Mouse (Mus musculus) hindbrain, postnatal 0 days (tissue): ENCODE results near the gene Macrod2. TPM values are rescaled to one million over a fixed set of nuclear protein-coding genes. Genes with fewer than 3 reads are reported as not detected.
A peak's percentile ranks its signal among the peaks of the same experiment; 100 is the strongest.

ENCODE experiments used
- ATAC-seq: fragments of 200-750 bp; cut with Nextera tagmentation; 2 replicates; pipeline ENCODE4 v1.8.0; 2017; ENCODE audit warnings: mild to moderate bottlenecking, moderate TSS enrichment, moderate library complexity
- DNase-seq: peaks from one replicate; pipeline ENCODE4 v3.0.0-alpha.2; 2015; ENCODE audit warnings: low spot score
- H3K27ac ChIP-seq: fragments of 300-500 bp; sonication (generic); 2 replicates; pipeline ENCODE4 v1.5.1; 2014; ENCODE audit warnings: mild to moderate bottlenecking
- H3K27me3 ChIP-seq: fragments of 300-500 bp; sonication (generic); 2 replicates; pipeline ENCODE4 v1.6.1; 2014; ENCODE audit warnings: low read length, mixed read lengths; ENCODE audit not compliant: insufficient read depth
- H3K36me3 ChIP-seq: fragments of 300-500 bp; sonication (generic); 2 replicates; pipeline ENCODE4 v1.6.1; 2014; ENCODE audit warnings: low read length, mixed read lengths; ENCODE audit not compliant: insufficient read depth
- H3K4me1 ChIP-seq: fragments of 300-500 bp; sonication (generic); 2 replicates; pipeline ENCODE4 v1.6.1; 2014; ENCODE audit warnings: antibody characterized with exemption, low read length, mixed read lengths; ENCODE audit not compliant: insufficient read depth
- H3K4me2 ChIP-seq: fragments of 300-500 bp; sonication (generic); 2 replicates; pipeline ENCODE4 v1.6.1; 2014; ENCODE audit warnings: low read depth, mild to moderate bottlenecking, low read length, moderate library complexity, mixed read lengths
- H3K4me3 ChIP-seq: fragments of 300-500 bp; sonication (generic); 2 replicates; pipeline ENCODE4 v1.5.1; 2014; ENCODE audit warnings: low read length
- H3K9ac ChIP-seq: fragments of 300-500 bp; sonication (generic); replicated peaks from 2 replicates; pipeline ENCODE4 v1.6.1; 2014; ENCODE audit warnings: mild to moderate bottlenecking, low read length, moderate library complexity, mixed read lengths
- H3K9me3 ChIP-seq: fragments of 300-500 bp; sonication (generic); 2 replicates; pipeline ENCODE4 v1.6.1; 2016; ENCODE audit warnings: low read length, mixed read lengths
- CTCF ChIP-seq: IDR thresholded peaks from 2 replicates; pipeline ENCODE4 v1.5.1; 2016; ENCODE audit warnings: antibody characterized with exemption, control low read depth, low read depth
- WGBS: fragments of 180-500 bp; shearing (Covaris S2); extraction: QIAGEN DNeasy Blood & Tissue Kit; methylation state at CpG from one replicate; pipeline ENCODE4 v1.1.7; 2014; 5-methylcytosine and 5-hydroxymethylcytosine counted together
- polyA plus RNA-seq: library from polyadenylated mRNA; unstranded; fragments of >200 nt; fragmentation: Nextera tagmentation; extraction: Ambion mirVana; gene quantifications from 2 replicates; pipeline ENCODE4 v1.2.1, GENCODE M21; 2015
- total RNA-seq: library from RNA; depleted of rRNA; stranded (reverse); fragments of >200 nt; gene quantifications from 2 replicates; pipeline ENCODE4 v1.2.3, GENCODE M21; 2014

Macrod2 gene
- total and polyA plus RNA-seq, 2 experiments from 2014 or later: 18.3 to 60.0 TPM

DNA sequence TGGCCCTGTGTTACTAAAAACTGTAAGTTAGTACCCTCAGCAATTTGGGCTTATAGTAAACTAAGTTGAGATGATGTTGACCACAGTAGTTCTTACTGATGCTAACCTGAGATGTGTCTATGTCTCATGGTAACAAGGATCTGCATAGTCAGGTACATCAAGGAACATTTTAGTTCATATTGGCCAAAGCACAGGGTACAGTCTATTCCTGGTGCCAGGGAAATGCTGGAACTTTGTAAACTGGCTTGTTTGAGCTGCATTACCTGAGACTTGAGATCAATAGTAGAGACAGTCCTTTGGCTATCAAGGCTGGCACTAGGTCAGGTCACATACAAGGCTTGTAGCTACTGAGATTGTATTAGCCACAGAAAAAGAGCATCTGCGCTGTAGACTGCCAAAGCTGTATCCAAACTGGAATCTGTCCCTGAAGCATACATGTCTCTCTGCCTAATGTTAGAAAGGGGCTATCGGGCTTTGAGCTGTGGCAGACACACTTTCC is 1986.0 kb downstream of the Macrod2 start:
- Histone ChIP-seq H3K9ac (no peak overlapping the region), H3K4me2 (no peak overlapping the region), H3K4me3 (no peak overlapping the region), H3K27ac (no peak overlapping the region), H3K4me1 (no peaks in the 10 kb centered on the region), H3K27me3 (no peaks in the 10 kb centered on the region), H3K36me3 (no peaks in the 10 kb centered on the region), H3K9me3 (no peaks in the 10 kb centered on the region)
- ATAC-seq: no peak
- 87% methylated on average over 2 of the region's 2 CpGs for WGBS
- no peak for DNase-seq
- TF ChIP-seq CTCF: no peak

DNA sequence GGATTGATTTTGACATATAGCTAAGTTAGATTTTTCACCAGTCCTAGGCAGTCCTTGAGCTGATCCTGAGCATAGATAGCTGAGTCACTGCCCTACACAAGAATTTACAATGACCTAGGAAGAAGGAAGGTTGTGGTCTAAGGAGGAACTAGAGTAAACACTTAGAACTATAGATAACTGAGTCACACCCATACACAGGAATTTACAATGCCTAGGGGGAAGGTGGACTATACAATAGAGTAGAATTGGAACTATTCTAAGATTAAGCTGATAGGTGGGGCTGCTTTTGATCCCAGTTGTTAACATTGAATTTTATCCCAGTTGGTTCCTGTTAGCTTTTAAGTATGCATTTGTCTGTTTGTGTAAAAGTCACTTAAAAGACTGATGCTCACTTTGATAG is 1998.4 kb downstream of the Macrod2 start:
- no peak for ATAC-seq
- H3K27ac ChIP-seq: no peak overlapping the region
- no peak overlapping the region for H3K9ac ChIP-seq

DNA sequence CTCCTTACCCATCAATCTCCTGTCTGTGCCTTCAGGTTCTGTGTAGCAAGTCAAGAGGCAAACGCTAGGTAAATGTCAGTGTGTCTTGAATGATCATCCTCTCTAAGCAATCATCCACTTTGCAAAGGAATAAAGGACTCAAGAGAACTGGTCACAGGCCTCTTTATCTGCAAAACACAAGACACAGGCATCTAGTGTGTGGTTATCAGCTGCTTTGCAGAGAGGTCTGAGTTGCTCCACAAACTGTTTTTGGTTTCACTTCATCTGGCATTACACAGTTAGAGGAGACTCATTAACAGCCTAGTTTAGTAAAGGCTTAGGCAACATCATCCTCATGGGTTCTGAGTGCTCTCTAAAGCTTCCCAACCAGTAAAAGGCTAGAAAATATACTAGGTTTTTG is 2004.4 kb downstream of the Macrod2 start:
- Histone ChIP-seq H3K9ac (no peak overlapping the region), H3K27ac (no peak overlapping the region), H3K4me3 (no peak overlapping the region), H3K4me1 (no peaks in the 10 kb centered on the region), H3K27me3 (no peaks in the 10 kb centered on the region), H3K9me3 (0 out of 2 replicates have a peak, but pooled peaks cover under 1% of the 10 kb centered on the region), H3K4me2 (no peak overlapping the region), H3K36me3 (no peaks in the 10 kb centered on the region)
- 46% methylated on average over 1 of the region's 1 CpGs for WGBS
- no peak for DNase-seq
- ATAC-seq: no peak
- TF ChIP-seq CTCF: no peak

More for the DNA sequence above, 1998.4 kb downstream of the Macrod2 start:
- no peaks in the 10 kb centered on the region for H3K36me3 ChIP-seq
- H3K4me1 ChIP-seq: no peaks in the 10 kb centered on the region
- H3K4me2 ChIP-seq: no peak overlapping the region
- TF ChIP-seq CTCF: no peak
- H3K4me3 ChIP-seq: no peak overlapping the region
- H3K9me3 ChIP-seq: peaks cover 3% of the 10 kb centered on the region; the same call in 1 of the 2 replicates
- DNase-seq: no peak
- no peaks in the 10 kb centered on the region for H3K27me3 ChIP-seq

DNA sequence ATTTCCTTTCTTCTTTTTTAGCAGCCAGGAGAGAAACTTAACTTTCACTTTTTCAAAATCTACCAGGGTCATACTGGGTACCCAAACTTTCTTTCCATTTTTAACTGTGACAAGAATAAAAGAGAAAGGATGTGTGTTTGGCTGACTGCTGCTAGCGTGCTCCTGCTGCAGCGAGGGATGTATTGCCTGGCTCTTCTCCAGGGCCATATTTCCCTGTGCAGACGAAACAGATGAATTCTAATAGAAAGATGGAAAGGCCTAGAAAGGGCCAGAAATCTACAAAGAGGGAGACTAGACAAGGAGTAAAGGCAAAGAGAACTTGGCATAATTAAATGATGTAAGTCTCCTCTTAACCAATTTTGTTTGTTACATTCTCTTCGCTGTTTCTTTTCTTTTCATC is 2005.7 kb downstream of the Macrod2 start:
- WGBS: 60% methylated on average over 4 of the region's 4 CpGs

DNA sequence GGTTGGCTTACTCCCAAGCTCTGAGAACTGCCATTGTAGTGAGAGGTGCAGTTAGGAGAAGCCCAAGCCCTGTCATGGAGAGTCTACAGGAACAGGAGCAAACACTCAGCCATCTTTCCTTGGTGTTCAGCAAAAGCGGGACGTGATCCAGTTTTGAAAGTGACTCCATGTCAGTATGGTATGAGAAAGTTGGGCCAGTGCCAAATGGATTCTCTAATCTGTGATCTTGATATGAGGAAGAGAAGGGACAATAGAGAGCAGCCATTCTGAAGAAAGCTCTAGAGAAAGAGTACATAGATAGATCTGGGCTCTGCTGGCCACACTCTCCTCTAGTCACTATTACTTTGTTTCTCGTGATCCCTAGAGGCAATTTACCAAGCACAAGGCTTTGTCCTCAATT is 2006.2 kb downstream of the Macrod2 start:
- Histone ChIP-seq H3K9ac (no peak overlapping the region), H3K4me2 (no peak overlapping the region), H3K9me3 (no peaks in the 10 kb centered on the region), H3K27ac (no peak overlapping the region), H3K4me1 (no peaks in the 10 kb centered on the region), H3K36me3 (no peaks in the 10 kb centered on the region), H3K4me3 (no peak overlapping the region), H3K27me3 (no peaks in the 10 kb centered on the region)
- WGBS: 69% methylated on average over 3 of the region's 3 CpGs
- no peak for TF ChIP-seq CTCF
- DNase-seq: no peak
- no peak for ATAC-seq

More for the DNA sequence above, 2005.7 kb downstream of the Macrod2 start:
- DNase-seq: no peak
- Histone ChIP-seq H3K9ac (no peak overlapping the region), H3K36me3 (no peaks in the 10 kb centered on the region), H3K4me3 (no peak overlapping the region), H3K27me3 (no peaks in the 10 kb centered on the region), H3K27ac (no peak overlapping the region), H3K4me2 (no peak overlapping the region), H3K9me3 (no peaks in the 10 kb centered on the region), H3K4me1 (no peaks in the 10 kb centered on the region)
- TF ChIP-seq CTCF: no peak
- ATAC-seq: no peak

DNA sequence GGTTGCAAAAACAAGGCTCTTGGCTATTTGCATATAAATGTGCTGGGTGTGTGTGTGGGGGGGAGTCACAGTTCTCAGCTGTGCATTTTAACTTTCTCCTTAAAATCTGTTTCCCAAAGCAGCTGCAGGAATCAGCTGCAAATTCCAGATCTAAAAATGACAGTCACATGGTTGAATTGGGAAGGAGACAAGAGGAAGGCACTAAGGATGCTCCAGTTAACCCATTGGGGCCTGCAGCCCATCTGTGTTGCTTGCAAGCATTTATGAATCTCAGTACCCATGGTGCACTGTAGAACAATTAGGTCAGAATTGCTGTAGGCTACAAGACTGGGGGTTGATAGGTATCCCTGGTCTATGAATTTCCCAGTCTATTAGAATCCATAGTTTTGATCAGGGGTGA is 2008.3 kb downstream of the Macrod2 start:
- Histone ChIP-seq H3K27me3 (no peaks in the 10 kb centered on the region), H3K4me2 (no peak overlapping the region), H3K4me3 (no peak overlapping the region), H3K9ac (no peak overlapping the region), H3K4me1 (no peaks in the 10 kb centered on the region), H3K9me3 (no peaks in the 10 kb centered on the region), H3K27ac (no peak overlapping the region), H3K36me3 (no peaks in the 10 kb centered on the region)
- DNase-seq: no peak
- TF ChIP-seq CTCF: no peak
- ATAC-seq: no peak

DNA sequence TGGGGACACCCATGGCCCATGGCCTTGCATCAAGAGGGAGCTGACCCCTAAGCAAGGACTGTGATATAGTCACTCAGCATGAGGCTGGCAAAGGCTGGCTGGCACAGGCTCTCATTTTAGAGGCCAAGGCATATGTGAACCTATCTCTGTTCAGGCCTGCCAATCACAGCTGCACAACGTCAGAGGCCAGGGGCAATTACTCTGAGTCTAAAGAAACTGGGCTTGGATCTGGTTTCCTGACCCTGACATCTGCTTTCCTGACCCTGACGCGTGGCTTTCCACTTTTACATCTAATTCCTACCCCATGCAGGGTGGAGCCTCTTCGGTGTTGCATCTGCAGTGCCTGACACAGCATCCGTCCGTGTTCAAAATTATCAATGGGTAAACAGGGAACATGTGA is 2009.2 kb downstream of the Macrod2 start:
- WGBS: 42% methylated on average over 6 of the region's 6 CpGs

More for the DNA sequence above, 2009.2 kb downstream of the Macrod2 start:
- Histone ChIP-seq H3K9ac (no peak overlapping the region), H3K4me2 (no peak overlapping the region), H3K27me3 (no peaks in the 10 kb centered on the region), H3K4me1 (no peaks in the 10 kb centered on the region), H3K9me3 (no peaks in the 10 kb centered on the region), H3K36me3 (no peaks in the 10 kb centered on the region), H3K4me3 (no peak overlapping the region), H3K27ac (no peak overlapping the region)
- peak; percentile 61 for ATAC-seq
- TF ChIP-seq CTCF: no peak
- DNase-seq: peak; percentile 48
